Mouse (Mus musculus) brain, embryonic 14.5 days (tissue): Measurements from ENCODE around the gene Ensa.

Experiments
- CTCF ChIP-seq: fragments of 200-500 bp; IDR thresholded peaks from 2 replicates; pipeline ENCODE4 v1.5.1; 2012; ENCODE audit warnings: inconsistent platforms, mild to moderate bottlenecking, moderate library complexity, borderline replicate concordance; ENCODE audit not compliant: insufficient read depth, insufficient read length; ENCODE audit errors: extremely low read depth
- POLR2A ChIP-seq: fragments of 200-500 bp; IDR thresholded peaks from 2 replicates; pipeline ENCODE4 v1.6.1; 2012; ENCODE audit warnings: mild to moderate bottlenecking, inconsistent platforms, borderline replicate concordance; ENCODE audit not compliant: poor library complexity, insufficient read depth, insufficient read length, severe bottlenecking; ENCODE audit errors: extremely low read depth

- TF ChIP-seq CTCF (no peak), POLR2A (no peak)
Measured at GRCm38 (mm10) chr3:95666124-95666844, 41.5 kb downstream of the Ensa start.
